Mouse (Mus musculus): ENCODE data around the gene Fam13c. TPM values are rescaled to one million over a fixed set of nuclear protein-coding genes. Genes with fewer than 3 reads are reported as not detected.
"Not testable (repeated sequence)": the region's sequence is repeated elsewhere in the genome, so short reads cannot be mapped to it uniquely, and the experiment has no call there.

Gene Fam13c
- polyA plus RNA-seq, 1 experiment: 1.1 TPM

DNA sequence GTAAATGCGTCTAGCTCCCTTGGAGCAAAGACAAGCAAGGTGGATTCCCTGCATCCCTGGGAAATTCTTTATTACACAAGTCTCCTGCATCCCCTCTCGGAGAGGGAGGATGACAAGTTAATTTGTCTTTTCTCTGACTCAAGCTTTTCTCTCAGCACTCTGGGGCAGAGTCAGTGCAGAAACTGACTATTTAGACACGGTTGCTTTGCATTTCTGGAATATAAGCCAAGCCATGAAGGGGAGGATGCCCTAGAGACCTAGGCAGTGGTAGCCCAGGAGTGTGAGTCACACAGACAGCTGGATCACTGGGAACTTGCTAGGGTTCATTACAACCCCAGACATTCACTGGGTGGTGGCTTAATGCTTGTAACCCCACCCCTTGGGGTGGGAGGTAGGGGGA is 13.9 kb upstream of the Fam13c start:
- Histone ChIP-seq H3K27ac (ENCODE audit: control insufficient read depth, insufficient read depth, low read depth, low read length, poor library complexity) (no peak overlapping the region), H3K4me1 (ENCODE audit: control insufficient read depth, insufficient read depth, low read length) (no peaks in the 10 kb centered on the region), H3K4me3 (replicated peaks; ENCODE audit: control insufficient read depth, low read depth, low read length) (no peak overlapping the region)
- 71% methylated on average over 3 of the region's 3 CpGs for WGBS
- TF ChIP-seq CTCF (IDR thresholded peaks at IDR 0.05; ENCODE audit: control insufficient read depth, insufficient read depth, low read length): no peak
- TF ChIP-seq POLR2A (IDR thresholded peaks at IDR 0.05; ENCODE audit: borderline replicate concordance, control insufficient read depth, low read depth, low read length): no peak

DNA sequence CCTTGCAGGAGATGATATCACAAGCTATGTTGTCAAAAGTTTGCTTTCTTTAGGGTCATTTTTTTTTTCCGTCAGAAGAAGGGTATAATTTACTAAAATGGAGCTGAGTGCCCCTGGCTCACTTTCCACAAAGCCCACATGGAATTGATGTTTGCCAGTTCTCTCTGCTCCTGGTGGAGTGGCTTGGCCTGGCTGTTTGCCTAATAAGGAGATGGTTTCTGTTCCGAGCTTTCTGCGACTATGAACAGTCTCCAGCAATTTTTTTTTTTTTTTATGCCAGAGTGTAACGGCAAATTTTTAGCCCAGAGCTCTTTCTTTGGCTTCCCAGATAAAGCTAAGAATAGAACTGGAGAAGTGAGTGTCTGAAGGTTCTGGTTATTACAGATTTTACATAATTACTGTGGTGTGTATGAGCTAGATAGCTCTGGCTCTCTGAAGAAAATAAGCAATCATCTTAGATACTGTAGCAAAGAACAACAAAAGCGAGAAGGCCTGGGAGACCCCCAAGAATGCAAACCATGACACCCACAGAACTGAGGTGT is 12.1 kb upstream of the Fam13c start:
- Histone ChIP-seq H3K4me1 (ENCODE audit: control insufficient read depth, insufficient read depth, low read length) (no peaks in the 10 kb centered on the region), H3K4me3 (replicated peaks; ENCODE audit: control insufficient read depth, low read depth, low read length) (no peak overlapping the region), H3K27ac (ENCODE audit: control insufficient read depth, insufficient read depth, low read depth, low read length, poor library complexity) (no peak overlapping the region)
- 84% methylated on average over 5 of the region's 5 CpGs for WGBS
- TF ChIP-seq POLR2A (IDR thresholded peaks at IDR 0.05; ENCODE audit: borderline replicate concordance, control insufficient read depth, low read depth, low read length) (no peak), CTCF (IDR thresholded peaks at IDR 0.05; ENCODE audit: control insufficient read depth, insufficient read depth, low read length) (no peak)

DNA sequence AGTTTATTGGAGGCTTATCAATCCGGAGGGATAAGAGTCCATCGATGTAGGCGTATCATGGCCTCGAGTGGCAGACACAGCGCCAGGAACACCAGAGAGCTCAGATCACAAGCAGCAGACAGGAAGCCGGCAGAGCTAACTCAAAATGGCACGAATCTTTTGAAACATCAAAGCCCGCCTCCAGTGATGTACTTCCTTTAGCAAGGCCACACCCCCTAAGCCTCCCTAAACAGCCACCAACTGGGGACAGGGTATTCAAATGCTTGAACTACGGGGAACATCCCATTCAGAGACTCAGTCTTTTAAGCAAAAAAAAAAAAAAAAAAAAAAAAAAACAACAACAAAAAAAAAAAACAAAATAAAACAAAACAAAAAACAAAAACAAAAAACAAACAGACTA is 10.9 kb upstream of the Fam13c start:
- TF ChIP-seq POLR2A (IDR thresholded peaks at IDR 0.05; ENCODE audit: borderline replicate concordance, control insufficient read depth, low read depth, low read length): no peak
- no peak for TF ChIP-seq CTCF (IDR thresholded peaks at IDR 0.05; ENCODE audit: control insufficient read depth, insufficient read depth, low read length)
- Histone ChIP-seq H3K4me3 (replicated peaks; ENCODE audit: control insufficient read depth, low read depth, low read length) (no peak overlapping the region), H3K27ac (ENCODE audit: control insufficient read depth, insufficient read depth, low read depth, low read length, poor library complexity) (no peak overlapping the region), H3K4me1 (ENCODE audit: control insufficient read depth, insufficient read depth, low read length) (no peaks in the 10 kb centered on the region)
- WGBS: 84% methylated on average over 9 of the region's 9 CpGs

DNA sequence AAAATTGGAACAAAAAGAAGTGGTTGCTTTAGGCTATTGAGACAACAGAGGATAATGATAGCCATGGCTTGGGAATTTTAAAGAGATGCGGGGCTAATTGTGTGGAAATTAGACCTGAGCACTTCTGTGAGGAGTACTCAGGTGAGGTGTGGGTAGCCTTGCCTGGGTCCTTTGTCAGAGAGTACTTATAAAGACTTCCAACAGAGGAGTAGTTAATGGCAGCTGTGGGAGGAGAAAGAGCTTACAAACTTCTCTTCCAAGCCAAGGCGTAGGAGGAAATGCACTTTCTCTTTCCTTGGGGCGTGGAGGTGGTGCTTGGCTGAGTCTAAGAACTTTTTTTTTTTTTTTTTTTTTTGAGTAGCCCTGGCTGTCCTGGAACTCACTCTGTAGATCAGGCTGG is 6.9 kb upstream of the Fam13c start:
- TF ChIP-seq CTCF (IDR thresholded peaks at IDR 0.05; ENCODE audit: control insufficient read depth, insufficient read depth, low read length) (no peak), POLR2A (IDR thresholded peaks at IDR 0.05; ENCODE audit: borderline replicate concordance, control insufficient read depth, low read depth, low read length) (no peak)
- Histone ChIP-seq H3K27ac (ENCODE audit: control insufficient read depth, insufficient read depth, low read depth, low read length, poor library complexity) (no peak overlapping the region), H3K4me1 (ENCODE audit: control insufficient read depth, insufficient read depth, low read length) (no peaks in the 10 kb centered on the region), H3K4me3 (replicated peaks; ENCODE audit: control insufficient read depth, low read depth, low read length) (no peak overlapping the region)
- WGBS: 85% methylated on average over 3 of the region's 3 CpGs

DNA sequence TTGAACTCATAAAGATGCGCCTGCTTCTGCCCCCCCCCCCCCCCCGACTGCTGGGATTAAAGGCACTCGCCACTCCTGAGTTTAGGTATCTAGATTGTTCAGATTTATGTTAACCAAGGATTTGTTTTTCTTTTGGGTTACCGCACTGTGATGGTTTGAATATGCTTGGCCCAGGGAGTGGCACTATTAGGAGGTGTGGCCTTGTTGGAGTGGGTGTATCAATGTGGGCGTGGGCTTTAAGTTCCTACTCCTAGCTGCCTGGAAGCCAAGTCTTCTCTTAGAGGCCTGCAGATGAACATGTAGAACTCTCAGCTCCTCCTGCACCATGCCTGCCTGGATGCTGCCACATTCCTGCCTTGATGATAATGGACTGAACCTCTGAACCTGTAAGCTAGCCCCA is 6.5 kb upstream of the Fam13c start:
- not testable (repeated sequence) for H3K4me1 ChIP-seq (ENCODE audit: control insufficient read depth, insufficient read depth, low read length); H3K4me3 ChIP-seq (replicated peaks; ENCODE audit: control insufficient read depth, low read depth, low read length); H3K27ac ChIP-seq (ENCODE audit: control insufficient read depth, insufficient read depth, low read depth, low read length, poor library complexity)
- WGBS: 82% methylated on average over 5 of the region's 5 CpGs

DNA sequence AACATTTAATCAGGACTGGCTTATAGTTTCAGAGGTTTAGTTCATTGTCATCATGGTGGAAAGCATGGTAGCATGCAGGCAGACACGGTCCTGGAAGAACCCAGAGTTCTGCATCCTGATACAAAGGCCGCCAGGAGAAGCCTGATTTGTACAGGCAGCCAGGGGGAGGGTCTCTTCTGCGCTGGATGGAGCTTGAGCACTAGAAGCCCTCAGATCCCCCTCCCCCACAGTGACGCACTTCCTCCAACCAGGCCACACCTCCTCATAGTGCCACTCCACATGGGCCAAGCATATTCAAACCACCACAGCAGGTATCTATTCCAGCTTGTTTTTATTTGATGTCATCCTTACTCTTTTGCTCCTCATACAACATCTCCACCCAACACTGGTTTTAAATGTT is 3.6 kb upstream of the Fam13c start:
- Histone ChIP-seq H3K4me1 (ENCODE audit: control insufficient read depth, insufficient read depth, low read length) (no peaks in the 10 kb centered on the region), H3K27ac (ENCODE audit: control insufficient read depth, insufficient read depth, low read depth, low read length, poor library complexity) (no peak overlapping the region), H3K4me3 (replicated peaks; ENCODE audit: control insufficient read depth, low read depth, low read length) (no peak overlapping the region)
- WGBS: 74% methylated on average over 4 of the region's 4 CpGs
- TF ChIP-seq POLR2A (IDR thresholded peaks at IDR 0.05; ENCODE audit: borderline replicate concordance, control insufficient read depth, low read depth, low read length) (no peak), CTCF (IDR thresholded peaks at IDR 0.05; ENCODE audit: control insufficient read depth, insufficient read depth, low read length) (no peak)

DNA sequence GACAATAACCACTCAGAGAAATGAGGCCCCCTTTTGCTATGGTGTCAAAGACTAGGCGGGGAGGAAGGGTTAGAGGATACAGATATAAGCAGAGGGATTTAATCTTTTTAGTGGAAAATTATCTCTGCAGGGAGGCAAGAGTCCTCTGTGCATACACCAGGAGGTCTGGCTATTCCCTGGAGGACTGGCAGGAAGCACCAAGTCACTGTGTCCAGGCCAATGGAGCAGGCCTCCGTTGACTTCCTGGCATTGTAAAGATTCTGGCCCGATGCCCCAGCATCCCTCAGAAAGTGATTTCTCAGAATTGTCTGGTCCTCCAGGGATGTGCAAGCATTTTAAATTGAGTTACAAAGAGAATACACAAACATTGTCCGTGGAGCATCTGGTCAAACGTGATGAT is 3.0 kb upstream of the Fam13c start:
- WGBS: 41% methylated on average over 5 of the region's 5 CpGs
- Histone ChIP-seq H3K4me1 (ENCODE audit: control insufficient read depth, insufficient read depth, low read length) (no peaks in the 10 kb centered on the region), H3K4me3 (replicated peaks; ENCODE audit: control insufficient read depth, low read depth, low read length) (no peak overlapping the region), H3K27ac (ENCODE audit: control insufficient read depth, insufficient read depth, low read depth, low read length, poor library complexity) (no peak overlapping the region)
- no peak for TF ChIP-seq CTCF (IDR thresholded peaks at IDR 0.05; ENCODE audit: control insufficient read depth, insufficient read depth, low read length)
- TF ChIP-seq POLR2A (IDR thresholded peaks at IDR 0.05; ENCODE audit: borderline replicate concordance, control insufficient read depth, low read depth, low read length): no peak

DNA sequence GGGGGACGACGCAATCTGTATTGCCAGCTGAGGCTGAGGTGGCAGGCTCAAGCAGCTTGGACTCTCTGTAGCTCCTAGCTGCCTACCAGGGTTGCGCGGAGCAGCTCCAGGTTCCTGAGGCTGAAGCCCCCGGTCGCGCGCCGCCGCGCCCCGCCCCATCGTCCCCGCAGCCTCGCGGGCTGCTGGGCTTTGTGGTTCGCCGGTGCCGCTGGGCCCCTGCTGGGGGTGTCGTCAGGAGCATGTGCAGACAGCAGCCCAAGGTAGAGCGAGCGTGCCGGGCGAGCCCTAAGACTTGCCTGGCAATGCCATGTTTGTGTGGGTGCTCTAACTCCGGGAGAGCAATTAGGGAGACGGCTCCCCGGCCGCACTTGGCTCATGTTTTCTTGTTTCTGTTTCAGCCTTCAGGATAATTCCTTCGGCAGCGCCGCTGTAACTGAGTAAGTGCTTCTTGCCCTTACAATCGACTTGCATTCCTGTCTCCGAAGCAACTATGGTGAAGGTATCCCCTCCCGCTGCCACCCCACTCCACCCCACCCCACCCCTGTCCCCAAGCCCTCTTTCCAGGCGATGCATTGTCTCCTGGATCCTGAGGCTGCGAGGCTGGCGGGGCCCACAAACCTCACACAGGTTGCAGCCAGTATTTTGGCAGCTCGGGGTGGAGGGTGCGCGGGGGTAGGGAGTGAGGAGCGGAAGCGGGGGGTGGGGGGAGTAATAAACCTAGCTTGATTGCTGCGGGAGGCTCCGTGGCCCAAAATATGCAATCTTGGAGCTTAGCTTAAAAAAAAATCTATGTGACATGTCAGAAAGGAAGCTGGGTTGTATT is 569 bp downstream of the Fam13c start:
- 3% methylated on average over 44 of the region's 44 CpGs for WGBS
- H3K4me3 ChIP-seq (replicated peaks; ENCODE audit: control insufficient read depth, low read depth, low read length): no peak overlapping the region

More for the DNA sequence above, 569 bp downstream of the Fam13c start:
- Histone ChIP-seq H3K4me1 (ENCODE audit: control insufficient read depth, insufficient read depth, low read length) (no peaks in the 10 kb centered on the region), H3K27ac (ENCODE audit: control insufficient read depth, insufficient read depth, low read depth, low read length, poor library complexity) (no peak overlapping the region; the same call in 1 of the 2 replicates)
- TF ChIP-seq POLR2A (IDR thresholded peaks at IDR 0.05; ENCODE audit: borderline replicate concordance, control insufficient read depth, low read depth, low read length): no peak
- TF ChIP-seq CTCF (IDR thresholded peaks at IDR 0.05; ENCODE audit: control insufficient read depth, insufficient read depth, low read length): no peak

All from bone marrow, adult 2 months (tissue).